ENCODE assay signal across 19 mouse cellular contexts in the genomic region with DNA sequence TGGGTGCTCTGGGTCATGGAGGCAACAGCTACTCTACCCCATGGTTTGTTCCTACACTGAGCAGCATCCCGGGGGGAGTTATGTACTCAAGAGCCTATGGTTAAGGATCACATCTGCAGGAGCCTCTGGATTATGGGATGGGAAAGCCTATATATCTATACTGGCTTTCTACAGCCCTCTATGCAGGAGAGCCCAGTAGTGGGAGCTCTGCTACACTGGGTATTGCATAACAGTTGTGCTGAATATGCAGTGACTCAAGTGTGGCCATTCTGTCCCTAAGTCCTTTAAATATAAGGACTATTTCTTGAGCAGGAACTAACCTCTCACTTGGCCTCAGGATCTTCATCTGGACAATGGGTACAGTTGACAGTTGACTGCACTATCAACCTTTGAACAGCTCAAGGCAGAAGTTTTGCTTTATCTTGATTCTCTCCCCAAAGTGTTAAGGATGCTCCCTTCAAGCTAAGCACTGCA. TPM values are rescaled to one million over a fixed set of nuclear protein-coding genes. Genes with fewer than 3 reads are reported as not detected.
A peak's percentile ranks its signal among the peaks of the same experiment; 100 is the strongest.
DNase-seq lines count a peak whose midpoint lies in the region; ATAC-seq and TF ChIP-seq lines count a peak whose summit lies in the region.
"Had no signal": no experiment of that assay in that cellular context is flagged by ENCODE, and none has a peak within 500 bp of the region (broad histone marks: within the 10 kb centered on the region; RNA-seq: fewer than 3 reads in every experiment).

No protein-coding gene starts in this region.

- H3K4me3 ChIP-seq in kidney, embryonic 16.5 days (ENCODE audit: low read length), result no peak overlapping the region
- no peak overlapping the region for H3K4me3 ChIP-seq in lung, embryonic 14.5 days (ENCODE audit: low read depth, low read length)
- H3K4me3 ChIP-seq in C2C12 (ENCODE audit: insufficient read depth, poor library complexity, severe bottlenecking), result no peak overlapping the region
- H3K4me3 ChIP-seq: gastrocnemius, adult 2 months; heart, embryonic 15.5 days; neural tube, embryonic 15.5 days had no signal

- no peaks in the 10 kb centered on the region for H3K9me3 ChIP-seq in kidney, embryonic 16.5 days (ENCODE audit: low read length)
- H3K9me3 ChIP-seq in lung, embryonic 14.5 days (ENCODE audit: low read depth, low read length), result no peaks in the 10 kb centered on the region
- H3K9me3 ChIP-seq: heart, embryonic 15.5 days; neural tube, embryonic 15.5 days had no signal

- ATAC-seq in kidney, embryonic 16.5 days (ENCODE audit: low FRiP score, low TSS enrichment), result no peak
- ATAC-seq in lung, embryonic 14.5 days (ENCODE audit: insufficient read depth), result no peak
- ATAC-seq in erythroblast, adult 5-6 weeks (replicated peaks; ENCODE audit: low FRiP score, poor library complexity, severe bottlenecking), result no peak
- ATAC-seq: forebrain, embryonic 14.5 days; inflammation-experienced regulatory T-cells, adult 6 months had no signal

- H3K27me3 ChIP-seq in kidney, embryonic 16.5 days (ENCODE audit: insufficient read depth, low read length), result no peaks in the 10 kb centered on the region
- no peaks in the 10 kb centered on the region for H3K27me3 ChIP-seq in lung, embryonic 14.5 days (ENCODE audit: insufficient read depth, low read length)
- H3K27me3 ChIP-seq in C2C12 (ENCODE audit: control insufficient read depth, insufficient read depth, insufficient read length), result no peaks in the 10 kb centered on the region
- H3K27me3 ChIP-seq: heart, embryonic 15.5 days; neural tube, embryonic 15.5 days had no signal

- peaks cover 4% of the 10 kb centered on the region for H3K79me2 ChIP-seq in C2C12 (ENCODE audit: control insufficient read depth, insufficient read depth)

- peak overlapping the region; percentile 4; the same call in 1 of the 2 replicates for H3K27ac ChIP-seq in kidney, embryonic 16.5 days (ENCODE audit: low read length)
- no peak overlapping the region for H3K27ac ChIP-seq in lung, embryonic 14.5 days (ENCODE audit: low read depth)
- H3K27ac ChIP-seq: gastrocnemius, adult 2 months; heart, embryonic 15.5 days; hindbrain, embryonic 14.5 days; macrophage had no signal

- 88% methylated on average over 1 of the region's 1 CpGs for WGBS in kidney, embryonic 16.5 days
- 83% methylated on average over 1 of the region's 1 CpGs for WGBS in lung, embryonic 14.5 days

- H3K4me1 ChIP-seq in kidney, embryonic 16.5 days (ENCODE audit: insufficient read depth, low read length), result peaks cover 13% of the 10 kb centered on the region
- H3K4me1 ChIP-seq in lung, embryonic 14.5 days (ENCODE audit: insufficient read depth), result peaks cover 8% of the 10 kb centered on the region; the same call in 1 of the 2 replicates

- TF ChIP-seq CTCF in lung, embryonic 14.5 days (IDR thresholded peaks at IDR 0.05; ENCODE audit: low read depth), result peak; percentile 3; the same call in 1 of the 2 replicates
- TF ChIP-seq CTCF in C2C12 (IDR thresholded peaks at IDR 0.05; ENCODE audit: control insufficient read depth, insufficient read depth, insufficient read length), result no peak

- no peak overlapping the region for H3ac ChIP-seq in C2C12 (ENCODE audit: control insufficient read depth, insufficient read length, low read depth)

- H3K4me2 ChIP-seq in kidney, embryonic 16.5 days (replicated peaks; ENCODE audit: low read depth, low read length), result no peak overlapping the region
- no peak overlapping the region for H3K4me2 ChIP-seq in lung, embryonic 14.5 days
- H3K4me2 ChIP-seq: heart, embryonic 15.5 days; hindbrain, embryonic 14.5 days; midbrain, embryonic 11.5 days; neural tube, embryonic 15.5 days had no signal

- no peak for DNase-seq in kidney, postnatal 14 days
- no peak for DNase-seq in lung, embryonic 14.5 days
- no peak for DNase-seq in lung, postnatal 10 days
- DNase-seq in 416B (ENCODE audit: low read depth), result peak; percentile 54
- DNase-seq: adrenal gland, postnatal 25 days; cerebellum, adult 9-10 months; gastrocnemius, adult 2 months; heart, postnatal 4 days; right cerebral cortex, adult 18-20 months had no signal

- no peaks in the 10 kb centered on the region for H3K79me3 ChIP-seq in C2C12 (ENCODE audit: low read depth)

- H3K36me3 ChIP-seq in kidney, embryonic 16.5 days (ENCODE audit: insufficient read depth, low read length), result peaks cover 28% of the 10 kb centered on the region
- peaks cover 84% of the 10 kb centered on the region for H3K36me3 ChIP-seq in lung, embryonic 14.5 days (ENCODE audit: insufficient read depth)
- peaks cover 86% of the 10 kb centered on the region for H3K36me3 ChIP-seq in C2C12 (ENCODE audit: control insufficient read depth, insufficient read depth)

- no peak overlapping the region for H3K9ac ChIP-seq in kidney, embryonic 16.5 days (replicated peaks; ENCODE audit: low read length)
- H3K9ac ChIP-seq in lung, embryonic 14.5 days, result no peak overlapping the region
- H3K9ac ChIP-seq: heart, embryonic 15.5 days; hindbrain, embryonic 14.5 days; neural tube, embryonic 15.5 days had no signal

TF ChIP-seq in C2C12, 6 proteins besides CTCF, POLR2A, EP300 and RAD21:
- no peak for TF ChIP-seq USF1 (IDR thresholded peaks at IDR 0.05; ENCODE audit: low read depth)
- TF ChIP-seq MYOD1 (IDR thresholded peaks at IDR 0.05; ENCODE audit: control insufficient read depth, insufficient read length, low read depth), result no peak
- no peak for TF ChIP-seq MAX (IDR thresholded peaks at IDR 0.05)
- no peak for TF ChIP-seq FOSL1 (IDR thresholded peaks at IDR 0.05; ENCODE audit: insufficient read depth, low read length, poor library complexity, severe bottlenecking)
- no peak for TF ChIP-seq MYOG (IDR thresholded peaks at IDR 0.05; ENCODE audit: control insufficient read depth, extremely low read depth, insufficient read length)
- peak; percentile 52 for TF ChIP-seq CEBPB (IDR thresholded peaks at IDR 0.05; ENCODE audit: low read depth)

RNA-seq across cellular contexts. Expression of gene Fads3, which starts 17.0 kb away (rescaled TPM):
- 30.1 and 36.5 TPM in 2 replicates for polyA plus RNA-seq in kidney, embryonic 16.5 days (2015; fragmentation: Nextera tagmentation; extraction: Ambion mirVana)
- polyA plus RNA-seq in lung, embryonic 14.5 days (2014; fragmentation: Nextera tagmentation; extraction: Ambion mirVana), result 31.1 and 38.8 TPM in 2 replicates
- polyA plus RNA-seq in C2C12 (2012; fragmentation: generic; extraction: Trizol), result 161 TPM
- 1.7 and 12.1 TPM in 2 replicates for total RNA-seq in erythroblast, adult 5-6 weeks (2015; ENCODE audit: low replicate concordance)
- 9.3 and 18.5 TPM in 2 replicates for total RNA-seq in erythroblast, adult 5-6 weeks (2017; ENCODE audit: low replicate concordance)
- polyA plus RNA-seq: inflammation-experienced regulatory T-cells, adult 6 months had no signal

RNA-seq across cellular contexts. Expression of gene Fads2, which starts 43.2 kb away (rescaled TPM):
- 76.1 and 85.9 TPM in 2 replicates for polyA plus RNA-seq in kidney, embryonic 16.5 days (2015; fragmentation: Nextera tagmentation; extraction: Ambion mirVana)
- polyA plus RNA-seq in lung, embryonic 14.5 days (2014; fragmentation: Nextera tagmentation; extraction: Ambion mirVana), result 38.3 and 40.5 TPM in 2 replicates
- polyA plus RNA-seq in C2C12 (2012; fragmentation: generic; extraction: Trizol), result 72.6 TPM
- total RNA-seq in erythroblast, adult 5-6 weeks (2015; ENCODE audit: low replicate concordance), result 5.2 and 9.0 TPM in 2 replicates
- 4.6 and 5.8 TPM in 2 replicates for total RNA-seq in erythroblast, adult 5-6 weeks (2017; ENCODE audit: low replicate concordance)

RNA-seq across cellular contexts. Expression of gene Rab3il1, which starts 56.9 kb away (rescaled TPM):
- 32.0 and 34.6 TPM in 2 replicates for polyA plus RNA-seq in kidney, embryonic 16.5 days (2015; fragmentation: Nextera tagmentation; extraction: Ambion mirVana)
- 30.9 and 34.0 TPM in 2 replicates for polyA plus RNA-seq in lung, embryonic 14.5 days (2014; fragmentation: Nextera tagmentation; extraction: Ambion mirVana)
- polyA plus RNA-seq in C2C12 (2012; fragmentation: generic; extraction: Trizol), result 4.5 TPM
- total RNA-seq in erythroblast, adult 5-6 weeks (2015; ENCODE audit: low replicate concordance), result 263 and 307 TPM in 2 replicates
- total RNA-seq in erythroblast, adult 5-6 weeks (2017; ENCODE audit: low replicate concordance), result 530 and 535 TPM in 2 replicates
- polyA plus RNA-seq: inflammation-experienced regulatory T-cells, adult 6 months had no signal

RNA-seq across cellular contexts. Expression of gene Best1, which starts 57.0 kb away (rescaled TPM):
- 1.4 and 1.9 TPM in 2 replicates for polyA plus RNA-seq in kidney, embryonic 16.5 days (2015; fragmentation: Nextera tagmentation; extraction: Ambion mirVana)
- polyA plus RNA-seq in lung, embryonic 14.5 days (2014; fragmentation: Nextera tagmentation; extraction: Ambion mirVana), result 1.0 and 1.4 TPM in 2 replicates
- polyA plus RNA-seq in C2C12 (2012; fragmentation: generic; extraction: Trizol), result 0.09 TPM
- not detected in 2 replicates for total RNA-seq in erythroblast, adult 5-6 weeks (2015; ENCODE audit: low replicate concordance)
- total RNA-seq in erythroblast, adult 5-6 weeks (2017; ENCODE audit: low replicate concordance), result not detected in 2 replicates
- total RNA-seq: heart, postnatal 4 days had no signal
